Mouse (Mus musculus) cerebellum, postnatal 25 days (tissue): ENCODE data around the gene Scfd2.

Experiments
- DNase-seq, 2 experiments: peaks; one replicate each; pipeline ENCODE4 v3.0.0; 2021; ENCODE audit warnings: mixed read lengths in 2 of 2

The Scfd2 gene

GRCm38 (mm10) chr5:74164547-74164946, 367.0 kb downstream of the Scfd2 start:
- DNase-seq: no peak

- DNase-seq: no peak
Observed at GRCm38 (mm10) chr5:74163141-74163540, 368.4 kb downstream of the Scfd2 start.

DNA sequence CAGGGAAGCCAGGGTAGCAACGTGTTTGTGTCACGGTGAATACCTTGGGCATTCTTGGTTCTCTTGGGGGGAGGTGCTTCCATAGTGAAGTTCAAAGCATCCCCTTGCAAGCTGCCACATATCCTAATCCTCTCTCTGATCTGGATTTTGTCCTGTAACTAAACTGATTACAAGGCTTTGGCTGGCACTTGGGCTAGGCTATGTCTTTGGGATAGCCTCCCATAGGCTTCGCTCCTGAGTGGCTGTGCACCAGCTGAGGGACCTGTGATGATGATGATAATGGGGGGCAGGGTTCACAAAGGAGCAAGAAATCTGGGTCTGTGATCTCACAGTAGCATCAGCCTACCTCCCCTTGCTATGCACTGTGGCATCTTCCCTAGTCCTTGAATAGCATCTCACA, 369.5 kb downstream of the Scfd2 start:
- DNase-seq: no peak

DNA sequence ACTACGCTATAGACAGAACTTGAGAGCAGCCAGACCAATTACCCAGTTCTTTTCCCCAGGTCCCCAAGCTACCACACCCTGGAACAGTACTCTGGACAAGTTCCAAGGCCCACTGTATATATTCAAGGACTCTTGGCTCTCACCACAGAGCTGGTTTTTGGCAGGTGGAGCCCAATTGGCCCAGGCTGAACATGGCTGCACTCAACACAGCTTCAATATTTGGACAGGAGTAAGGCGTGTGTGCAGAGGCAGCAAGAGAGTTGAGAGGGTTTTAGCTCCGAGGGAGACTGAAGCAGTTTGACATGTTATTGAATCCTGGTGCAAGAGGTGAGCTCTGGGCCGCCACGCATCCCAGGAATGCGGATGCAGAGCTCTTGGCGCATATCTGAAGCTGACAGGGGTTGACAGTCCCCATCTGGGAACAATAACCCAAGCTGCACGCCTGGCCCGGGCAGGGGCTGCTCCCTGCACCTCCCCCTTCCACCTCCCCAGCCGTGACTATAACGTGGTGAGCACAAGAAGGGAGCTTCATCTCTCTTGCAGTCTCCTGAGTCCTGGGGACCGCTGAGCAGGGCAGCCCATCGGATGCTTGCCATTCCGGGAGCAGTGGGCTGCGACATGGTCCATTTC, 370.1 kb downstream of the Scfd2 start:
- DNase-seq: peak; percentile 20 to 21

DNA sequence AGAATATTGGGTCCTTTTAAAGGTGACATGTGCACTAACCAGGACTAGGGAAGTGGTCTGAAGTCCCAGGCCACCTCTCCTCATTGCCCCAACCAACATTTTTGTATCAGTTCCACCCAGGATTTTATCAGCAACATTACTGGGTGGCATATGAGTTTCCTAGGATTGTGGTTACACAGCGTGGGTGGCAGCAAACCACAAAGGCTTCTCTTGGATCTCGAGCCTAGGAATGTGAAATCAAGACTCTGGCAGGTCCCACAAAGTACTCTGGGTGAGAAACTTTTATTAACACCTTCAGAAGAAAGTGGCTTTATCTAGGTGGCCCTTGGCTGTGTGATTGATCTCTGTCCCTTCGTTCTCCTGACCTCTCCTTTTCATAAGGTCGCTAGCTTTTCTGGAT, 371.2 kb downstream of the Scfd2 start:
- DNase-seq: no peak

DNA sequence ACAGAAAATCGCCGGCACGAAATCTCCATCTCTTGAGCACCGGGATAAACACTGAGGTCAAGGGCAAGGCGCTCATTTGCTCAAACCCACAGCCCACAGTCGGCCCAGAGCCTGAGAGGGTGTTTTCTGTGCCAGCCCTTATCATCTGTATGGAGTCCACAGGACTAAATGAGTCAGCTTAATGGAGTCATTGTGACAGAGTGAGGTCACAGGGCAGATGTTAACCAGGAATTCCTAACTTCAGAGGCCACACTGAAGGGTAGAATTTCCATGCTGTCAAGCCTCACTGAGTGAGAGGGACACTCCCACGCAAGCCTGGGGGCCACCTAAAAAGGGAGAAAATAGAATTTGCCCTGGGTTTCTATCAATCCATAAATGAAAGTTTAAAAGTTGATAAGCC, 371.7 kb downstream of the Scfd2 start:
- no peak for DNase-seq

DNA sequence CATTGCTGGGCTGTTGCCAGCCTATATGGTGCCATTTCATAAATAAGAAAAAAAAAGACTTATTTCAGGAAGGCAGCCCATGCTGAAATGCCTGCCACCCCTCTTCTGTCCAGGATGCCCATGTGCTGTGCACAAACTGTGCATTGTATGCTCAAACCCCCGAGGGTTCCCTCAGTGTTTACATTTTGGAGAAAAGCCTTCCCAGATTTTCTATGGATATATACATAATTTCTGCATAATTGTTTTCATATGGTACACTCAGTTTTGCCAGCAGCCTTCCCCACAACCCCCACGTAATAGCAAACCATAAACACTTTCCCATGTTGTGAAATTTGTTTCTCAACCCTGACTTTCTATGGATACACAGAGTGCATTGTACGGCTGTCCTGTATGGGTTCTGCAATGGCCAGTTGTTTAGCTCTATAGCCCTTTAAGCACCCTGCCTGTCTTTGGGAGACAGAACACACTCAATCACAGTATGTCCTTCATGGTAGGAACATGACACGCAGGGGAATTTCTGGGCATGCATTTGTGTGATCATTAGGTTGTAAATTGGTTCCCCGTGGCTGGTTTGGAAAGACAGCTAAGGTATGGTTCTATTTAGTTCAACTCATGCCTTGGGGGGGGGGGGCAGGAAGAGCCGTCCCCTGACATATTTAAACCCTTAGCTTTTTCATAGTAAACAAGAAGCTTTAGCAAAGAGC, 372.5 kb downstream of the Scfd2 start:
- DNase-seq: no peak

GRCm38 (mm10) chr5:74155860-74156351, 375.7 kb downstream of the Scfd2 start:
- DNase-seq: no peak
